ENCODE assay signal across 29 mouse cellular contexts in the genomic region with DNA sequence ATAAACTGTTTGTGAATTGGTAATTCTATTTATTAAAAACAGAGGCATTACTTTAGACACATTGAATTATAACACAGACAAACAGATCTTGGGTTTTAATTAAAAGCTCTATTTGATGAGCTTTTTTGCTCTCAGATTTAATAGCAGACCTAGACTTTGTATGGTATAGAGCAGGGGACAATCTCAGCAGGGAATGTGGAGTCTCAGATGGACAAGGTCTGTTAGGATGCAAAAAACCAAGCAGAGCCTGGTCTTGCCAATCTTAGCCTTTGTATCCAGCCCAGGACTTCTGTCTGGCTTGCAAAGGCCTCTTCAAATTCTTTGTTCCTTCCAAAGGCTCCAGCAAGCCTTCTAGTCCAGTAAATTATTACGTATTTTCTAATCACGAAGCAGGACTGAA.
A peak's percentile ranks its signal among the peaks of the same experiment; 100 is the strongest.
DNase-seq lines count a peak whose midpoint lies in the region; ATAC-seq and TF ChIP-seq lines count a peak whose summit lies in the region.
"Had no signal": no experiment of that assay in that cellular context is flagged by ENCODE, and none has a peak within 500 bp of the region (broad histone marks: within the 10 kb centered on the region; RNA-seq: fewer than 3 reads in every experiment).

No protein-coding gene starts in this region.

- H3K4me1 ChIP-seq in forebrain, embryonic 11.5 days (replicated peaks; ENCODE audit: control insufficient read depth, insufficient read depth, low read length) = no peaks in the 10 kb centered on the region
- H3K4me1 ChIP-seq in forebrain, embryonic 12.5 days = 0 out of 2 replicates have a peak, but pooled peaks cover 3% of the 10 kb centered on the region
- no peaks in the 10 kb centered on the region for H3K4me1 ChIP-seq in hindbrain, embryonic 11.5 days (replicated peaks; ENCODE audit: control insufficient read depth, insufficient read depth, low read length)
- no peaks in the 10 kb centered on the region for H3K4me1 ChIP-seq in hindbrain, embryonic 10.5 days (replicated peaks)
- 0 out of 2 replicates have a peak, but pooled peaks cover 3% of the 10 kb centered on the region for H3K4me1 ChIP-seq in hindbrain, embryonic 13.5 days (replicated peaks)
- H3K4me1 ChIP-seq in hindbrain, embryonic 16.5 days (ENCODE audit: control insufficient read depth, insufficient read depth, low read depth, low read length) = no peaks in the 10 kb centered on the region
- H3K4me1 ChIP-seq: embryonic facial prominence, embryonic 13.5 days; embryonic facial prominence, embryonic 15.5 days had no signal

- H3K27me3 ChIP-seq in forebrain, embryonic 11.5 days (ENCODE audit: control insufficient read depth, insufficient read depth, low read length) = no peaks in the 10 kb centered on the region
- no peaks in the 10 kb centered on the region for H3K27me3 ChIP-seq in forebrain, embryonic 12.5 days
- no peaks in the 10 kb centered on the region for H3K27me3 ChIP-seq in hindbrain, embryonic 11.5 days (ENCODE audit: control insufficient read depth, insufficient read depth, low read length)
- no peaks in the 10 kb centered on the region for H3K27me3 ChIP-seq in hindbrain, embryonic 10.5 days (ENCODE audit: insufficient read depth, poor library complexity, severe bottlenecking)
- H3K27me3 ChIP-seq in hindbrain, embryonic 13.5 days = no peaks in the 10 kb centered on the region
- H3K27me3 ChIP-seq in hindbrain, embryonic 16.5 days (replicated peaks; ENCODE audit: control insufficient read depth, insufficient read depth, low read length) = no peaks in the 10 kb centered on the region
- H3K27me3 ChIP-seq: CH12.LX; embryonic facial prominence, embryonic 13.5 days; embryonic facial prominence, embryonic 15.5 days had no signal

- H3K36me3 ChIP-seq in forebrain, embryonic 11.5 days (ENCODE audit: control insufficient read depth, insufficient read depth, low read length) = no peaks in the 10 kb centered on the region
- no peaks in the 10 kb centered on the region for H3K36me3 ChIP-seq in forebrain, embryonic 12.5 days (replicated peaks)
- H3K36me3 ChIP-seq in hindbrain, embryonic 11.5 days (ENCODE audit: control insufficient read depth, insufficient read depth, low read length) = no peaks in the 10 kb centered on the region
- H3K36me3 ChIP-seq in hindbrain, embryonic 10.5 days = no peaks in the 10 kb centered on the region
- H3K36me3 ChIP-seq in hindbrain, embryonic 13.5 days = no peaks in the 10 kb centered on the region
- H3K36me3 ChIP-seq in hindbrain, embryonic 16.5 days (ENCODE audit: control insufficient read depth, insufficient read depth, low read length) = no peaks in the 10 kb centered on the region
- H3K36me3 ChIP-seq: embryonic facial prominence, embryonic 13.5 days; embryonic facial prominence, embryonic 15.5 days; forebrain, embryonic 10.5 days; G1E had no signal

- no peak overlapping the region for H3K4me3 ChIP-seq in forebrain, embryonic 11.5 days (ENCODE audit: low read depth, low read length)
- no peak overlapping the region for H3K4me3 ChIP-seq in forebrain, embryonic 12.5 days (replicated peaks)
- no peak overlapping the region for H3K4me3 ChIP-seq in hindbrain, embryonic 11.5 days (ENCODE audit: low read depth, low read length)
- no peak overlapping the region for H3K4me3 ChIP-seq in hindbrain, embryonic 10.5 days
- no peak overlapping the region for H3K4me3 ChIP-seq in hindbrain, embryonic 13.5 days
- no peak overlapping the region for H3K4me3 ChIP-seq in hindbrain, embryonic 16.5 days (ENCODE audit: low read length)
- H3K4me3 ChIP-seq: embryonic facial prominence, embryonic 13.5 days; embryonic facial prominence, embryonic 15.5 days; erythroblast, embryonic 14.5 days; forebrain, embryonic 10.5 days had no signal

- peak; percentile 57; the same call in 1 of the 2 replicates for ATAC-seq in forebrain, embryonic 11.5 days (replicated peaks; ENCODE audit: low FRiP score)
- ATAC-seq in forebrain, embryonic 12.5 days (ENCODE audit: low FRiP score) = no peak; the same call in 1 of the 2 replicates
- ATAC-seq in hindbrain, embryonic 11.5 days (ENCODE audit: low FRiP score) = peak; percentile 65; the same call in 1 of the 2 replicates
- ATAC-seq in hindbrain, embryonic 13.5 days (ENCODE audit: low FRiP score) = peak; percentile 49; the same call in 1 of the 2 replicates
- no peak for ATAC-seq in hindbrain, embryonic 16.5 days
- ATAC-seq: activated CD4-positive, CD25-positive, alpha-beta regulatory T cell, adult 4 months; CD4-positive, CD25-positive, alpha-beta regulatory T cell, adult 4 months; forebrain, embryonic 16.5 days; Patski had no signal

- no peak overlapping the region for H3K9ac ChIP-seq in forebrain, embryonic 11.5 days (ENCODE audit: low read length)
- no peak overlapping the region for H3K9ac ChIP-seq in forebrain, embryonic 12.5 days
- H3K9ac ChIP-seq in hindbrain, embryonic 11.5 days (ENCODE audit: low read depth, low read length) = no peak overlapping the region
- H3K9ac ChIP-seq in hindbrain, embryonic 13.5 days = no peak overlapping the region
- H3K9ac ChIP-seq in hindbrain, embryonic 16.5 days (ENCODE audit: low read depth, low read length) = no peak overlapping the region
- H3K9ac ChIP-seq: embryonic facial prominence, embryonic 13.5 days; embryonic facial prominence, embryonic 15.5 days had no signal

- no peak overlapping the region for H3K4me2 ChIP-seq in forebrain, embryonic 11.5 days (ENCODE audit: low read depth, low read length, severe bottlenecking)
- H3K4me2 ChIP-seq in forebrain, embryonic 12.5 days = no peak overlapping the region
- no peak overlapping the region for H3K4me2 ChIP-seq in hindbrain, embryonic 11.5 days (replicated peaks; ENCODE audit: low read depth, low read length)
- no peak overlapping the region for H3K4me2 ChIP-seq in hindbrain, embryonic 13.5 days
- no peak overlapping the region for H3K4me2 ChIP-seq in hindbrain, embryonic 16.5 days (ENCODE audit: low read length)
- H3K4me2 ChIP-seq: embryonic facial prominence, embryonic 13.5 days; embryonic facial prominence, embryonic 15.5 days had no signal

- no peak for TF ChIP-seq POLR2A in brain, embryonic 14.5 days (IDR thresholded peaks at IDR 0.05; ENCODE audit: borderline replicate concordance, extremely low read depth, insufficient read depth, insufficient read length, poor library complexity, severe bottlenecking)

- no peaks in the 10 kb centered on the region for H3K9me3 ChIP-seq in forebrain, embryonic 11.5 days (ENCODE audit: control insufficient read depth, low read length)
- H3K9me3 ChIP-seq in forebrain, embryonic 12.5 days = no peaks in the 10 kb centered on the region
- no peaks in the 10 kb centered on the region for H3K9me3 ChIP-seq in hindbrain, embryonic 11.5 days (ENCODE audit: control insufficient read depth, low read length)
- no peaks in the 10 kb centered on the region for H3K9me3 ChIP-seq in hindbrain, embryonic 10.5 days
- H3K9me3 ChIP-seq in hindbrain, embryonic 13.5 days = no peaks in the 10 kb centered on the region
- no peaks in the 10 kb centered on the region for H3K9me3 ChIP-seq in hindbrain, embryonic 16.5 days (ENCODE audit: control insufficient read depth, low read length)
- H3K9me3 ChIP-seq: embryonic facial prominence, embryonic 13.5 days; embryonic facial prominence, embryonic 15.5 days; forebrain, embryonic 10.5 days; G1E had no signal

- no peak for DNase-seq in forebrain, embryonic 11.5 days (ENCODE audit: low spot score)
- DNase-seq in hindbrain, embryonic 11.5 days (ENCODE audit: low spot score) = no peak
- no peak for DNase-seq in hindbrain, embryonic 10.5 days (ENCODE audit: low spot score)
- peak; percentile 36 for DNase-seq in brain, embryonic 14.5 days (ENCODE audit: low read depth)
- DNase-seq in kidney, postnatal 4 days = no peak
- DNase-seq: adrenal gland, adult 8-10 months; adrenal gland, postnatal 14 days; adrenal gland, postnatal 36 days; B cell, adult 2 months; cerebellum, adult 11 months; cerebellum, adult 18-20 months; cerebellum, adult 8-10 months; cerebellum, adult 9-11 months; cerebellum, postnatal 14 days; cerebellum, postnatal 36 days; embryo, embryonic 11 days had no signal

- H3K27ac ChIP-seq in forebrain, embryonic 11.5 days (ENCODE audit: low read depth, low read length) = no peak overlapping the region
- no peak overlapping the region for H3K27ac ChIP-seq in forebrain, embryonic 12.5 days
- H3K27ac ChIP-seq in hindbrain, embryonic 11.5 days (ENCODE audit: low read depth, low read length) = no peak overlapping the region
- no peak overlapping the region for H3K27ac ChIP-seq in hindbrain, embryonic 10.5 days
- H3K27ac ChIP-seq in hindbrain, embryonic 13.5 days = no peak overlapping the region
- no peak overlapping the region for H3K27ac ChIP-seq in hindbrain, embryonic 16.5 days (ENCODE audit: low read depth, low read length)
- H3K27ac ChIP-seq: embryonic facial prominence, embryonic 13.5 days; embryonic facial prominence, embryonic 15.5 days; forebrain, embryonic 10.5 days had no signal

- no peak for TF ChIP-seq CTCF in brain, embryonic 14.5 days (IDR thresholded peaks at IDR 0.05; ENCODE audit: borderline replicate concordance, extremely low read depth, insufficient read depth, insufficient read length)

- WGBS in forebrain, embryonic 11.5 days = 78% methylated on average over 2 of the region's 2 CpGs
- 58% methylated on average over 2 of the region's 2 CpGs for WGBS in forebrain, embryonic 12.5 days
- WGBS in hindbrain, embryonic 11.5 days = 71% methylated on average over 2 of the region's 2 CpGs
- 69% methylated on average over 2 of the region's 2 CpGs for WGBS in hindbrain, embryonic 10.5 days
- WGBS in hindbrain, embryonic 13.5 days = 47% methylated on average over 2 of the region's 2 CpGs
- WGBS in hindbrain, embryonic 16.5 days = 61% methylated on average over 2 of the region's 2 CpGs

Comparison
In these comparisons a context has a peak if more than half of its experiments do, and no peak if none do; other contexts are left out.
1. ATAC-seq: peak in forebrain, embryonic 11.5 days (single experiment), hindbrain, embryonic 11.5 days (single experiment) and hindbrain, embryonic 13.5 days (single experiment); none in forebrain, embryonic 12.5 days (single experiment) and hindbrain, embryonic 16.5 days (single experiment).